Mouse (Mus musculus): ENCODE measurements around the gene Rtn2.
"Not testable (repeated sequence)": the region's sequence is repeated elsewhere in the genome, so short reads cannot be mapped to it uniquely, and the experiment has no call there.

The Rtn2 gene

GRCm38 (mm10) chr7:19268993-19269681, 13.3 kb upstream of the Rtn2 start:
- DNase-seq (ENCODE audit: low read depth, low spot score) = no peak

DNA sequence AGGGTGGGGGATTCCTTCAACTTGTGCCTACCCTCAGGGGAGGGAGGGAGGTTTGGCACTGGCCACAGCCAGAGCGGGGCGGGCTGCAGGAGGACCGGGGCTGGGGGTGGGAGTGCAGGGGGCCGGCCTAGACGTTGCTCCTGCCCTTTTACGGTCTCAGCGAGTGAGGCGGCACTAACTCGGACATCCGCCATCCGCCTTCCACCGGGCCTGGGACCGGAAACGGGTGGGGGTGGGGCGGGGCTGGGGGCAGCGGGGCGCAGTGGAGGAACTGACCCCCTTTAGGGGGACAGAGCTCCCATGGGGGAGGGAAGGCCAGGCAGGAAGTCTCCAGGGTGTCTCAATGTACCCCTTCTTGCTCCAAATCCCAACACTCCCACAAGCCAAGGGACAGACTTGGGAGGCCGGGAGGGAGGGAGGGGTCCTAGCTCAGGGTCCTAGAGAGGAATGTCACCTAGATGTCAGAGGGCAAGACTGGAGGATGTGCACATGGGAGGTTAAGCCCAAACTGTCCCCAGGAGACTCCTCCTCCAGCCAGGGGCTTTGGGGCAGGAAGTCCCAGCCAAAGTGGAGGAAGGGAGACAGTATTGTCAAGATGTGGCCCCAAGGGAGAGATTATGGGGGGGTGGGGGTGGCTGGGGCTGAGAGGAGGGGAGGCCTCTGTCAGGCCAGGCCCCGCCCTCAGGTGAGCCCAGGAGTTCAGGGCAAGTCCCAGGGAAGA, 12.5 kb upstream of the Rtn2 start:
- DNase-seq (ENCODE audit: low read depth, low spot score) = no peak

GRCm38 (mm10) chr7:19270509-19271237, 11.8 kb upstream of the Rtn2 start:
- no peak for DNase-seq (ENCODE audit: low read depth, low spot score)

GRCm38 (mm10) chr7:19271238-19272172, 10.9 kb upstream of the Rtn2 start, which contains the start of gene Vasp:
Vasp (minus strand) TSS chr7:19271817.
- peak; percentile 69 for DNase-seq (ENCODE audit: low read depth, low spot score)

GRCm38 (mm10) chr7:19272173-19272764, 10.2 kb upstream of the Rtn2 start:
- no peak for DNase-seq (ENCODE audit: low read depth, low spot score)

GRCm38 (mm10) chr7:19276253-19276652, 6.2 kb upstream of the Rtn2 start:
- no peak for DNase-seq (ENCODE audit: low read depth, low spot score)

- no peak for DNase-seq (ENCODE audit: low read depth, low spot score)
These were observed 3.4 kb upstream of the Rtn2 start for GRCm38 (mm10) chr7:19279052-19279451.

GRCm38 (mm10) chr7:19279581-19280114, 2.8 kb upstream of the Rtn2 start, which contains the start of gene Ppm1n:
Ppm1n (minus strand) TSS chr7:19280064.
- no peak for DNase-seq (ENCODE audit: low read depth, low spot score)

DNA sequence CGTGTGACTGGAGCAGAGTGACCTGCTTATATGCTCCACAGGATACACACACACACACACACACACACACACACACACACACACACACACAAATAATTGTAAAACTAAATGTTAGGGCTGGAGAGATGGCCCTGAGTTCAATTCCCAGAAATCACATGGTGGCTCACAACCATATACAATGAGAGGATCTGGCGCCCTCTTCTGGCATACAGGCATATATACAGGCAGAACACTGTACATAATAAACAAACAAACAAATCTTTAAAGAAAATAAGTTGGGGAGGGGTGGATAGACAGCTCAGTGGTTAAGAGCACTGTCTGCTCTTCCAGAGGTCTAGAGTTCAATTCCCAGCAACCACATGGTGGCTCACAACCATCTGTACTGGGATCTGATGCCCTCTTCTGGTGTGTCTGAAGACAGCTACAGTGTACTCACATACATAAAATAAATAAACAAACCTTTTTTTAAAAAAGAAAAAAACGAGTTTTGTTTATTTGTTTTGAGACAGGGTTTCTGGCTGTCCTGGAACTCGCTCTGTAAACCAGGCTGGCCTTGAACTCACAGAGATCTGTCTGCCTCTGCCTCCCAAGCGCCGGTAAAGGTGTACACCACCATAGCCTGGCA, 632 bp upstream of the Rtn2 start:
- not testable (repeated sequence) for DNase-seq (ENCODE audit: low read depth, low spot score)

- DNase-seq (ENCODE audit: low read depth, low spot score) = no peak
These were observed 474 bp downstream of the Rtn2 start for GRCm38 (mm10) chr7:19282791-19283405.

- no peak for DNase-seq (ENCODE audit: low read depth, low spot score)
These were observed 981 bp downstream of the Rtn2 start for GRCm38 (mm10) chr7:19283406-19283804.

- no peak for DNase-seq (ENCODE audit: low read depth, low spot score)
These were observed 2.3 kb downstream of the Rtn2 start for GRCm38 (mm10) chr7:19284763-19285162.

- DNase-seq (ENCODE audit: low read depth, low spot score) = no peak
These were observed 8.7 kb downstream of the Rtn2 start for GRCm38 (mm10) chr7:19290969-19291596.

GRCm38 (mm10) chr7:19295503-19296185, 13.2 kb downstream of the Rtn2 start:
- no peak for DNase-seq (ENCODE audit: low read depth, low spot score)

DNA sequence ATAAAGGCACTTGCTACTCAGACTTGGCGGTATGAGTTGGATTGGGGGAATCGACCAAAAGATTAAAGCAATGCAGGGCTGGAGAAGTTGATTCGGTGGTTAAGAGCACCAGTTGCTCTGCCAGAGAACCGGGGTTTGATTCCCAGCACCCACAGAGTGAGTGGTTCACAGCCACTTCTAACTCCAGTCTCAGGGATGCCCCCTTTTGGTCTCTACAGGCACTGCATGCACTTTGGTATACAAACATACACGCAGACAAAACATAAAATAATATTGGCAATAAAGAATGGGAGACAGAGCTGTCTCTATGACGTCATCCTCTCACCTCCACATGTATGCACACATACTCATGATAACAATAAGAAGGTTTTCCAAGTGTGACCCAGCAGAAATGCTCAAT, 14.6 kb downstream of the Rtn2 start:
- DNase-seq (ENCODE audit: low read depth, low spot score) = no peak

GRCm38 (mm10) chr7:19297794-19298193, 15.4 kb downstream of the Rtn2 start:
- no peak for DNase-seq (ENCODE audit: low read depth, low spot score)

GRCm38 (mm10) chr7:19299194-19299593, 16.8 kb downstream of the Rtn2 start:
- DNase-seq (ENCODE audit: low read depth, low spot score) = no peak
